In genomic region chr19:5273916-5274315, GRCm38 (mm10) we compare ENCODE assay signal across 10 mouse cellular contexts. TPM values are rescaled to one million over a fixed set of nuclear protein-coding genes. Genes with fewer than 3 reads are reported as not detected.
A peak's percentile ranks its signal among the peaks of the same experiment; 100 is the strongest.
DNase-seq lines count a peak whose midpoint lies in the region; ATAC-seq and TF ChIP-seq lines count a peak whose summit lies in the region.
"Had no signal": no experiment of that assay in that cellular context is flagged by ENCODE, and none has a peak within 500 bp of the region (broad histone marks: within the 10 kb centered on the region; RNA-seq: fewer than 3 reads in every experiment).

No protein-coding gene starts in this region.

- no peak for DNase-seq in kidney, adult 11 months
- DNase-seq in hindbrain, postnatal 0 days (ENCODE audit: low spot score), result no peak
- DNase-seq in cerebellum, postnatal 36 days, result no peak
- DNase-seq in left cerebral cortex, postnatal 4 days, result no peak
- DNase-seq in spleen, postnatal 36 days (ENCODE audit: low spot score in 2 of 2), result no peak

- TF ChIP-seq POLR2A in myocyte (IDR thresholded peaks at IDR 0.05; ENCODE audit: insufficient read length, low read depth), result no peak

- H3K27ac ChIP-seq in kidney, embryonic 16.5 days (ENCODE audit: low read length), result peak overlapping the region; percentile 94
- peak overlapping the region; percentile 94 for H3K27ac ChIP-seq in embryonic facial prominence, embryonic 15.5 days (replicated peaks)
- H3K27ac ChIP-seq in hindbrain, postnatal 0 days, result peak overlapping the region; percentile 91

- no peak overlapping the region for H3K4me3 ChIP-seq in kidney, embryonic 16.5 days (ENCODE audit: low read length)
- peak overlapping the region; percentile 93; the same call in 1 of the 2 replicates for H3K4me3 ChIP-seq in embryonic facial prominence, embryonic 15.5 days (replicated peaks)
- H3K4me3 ChIP-seq in hindbrain, postnatal 0 days (ENCODE audit: low read length), result no peak overlapping the region
- H3K4me3 ChIP-seq in myocyte, result no peak overlapping the region

- WGBS in kidney, embryonic 16.5 days, result 63% methylated on average over 4 of the region's 4 CpGs
- WGBS in embryonic facial prominence, embryonic 15.5 days, result 61% methylated on average over 4 of the region's 4 CpGs
- WGBS in hindbrain, postnatal 0 days, result 76% methylated on average over 4 of the region's 4 CpGs

- ATAC-seq in kidney, embryonic 16.5 days (ENCODE audit: low FRiP score, low TSS enrichment), result no peak
- no peak for ATAC-seq in embryonic facial prominence, embryonic 15.5 days (ENCODE audit: insufficient number of reproducible peaks, low FRiP score, low TSS enrichment, low read depth)
- ATAC-seq in hindbrain, postnatal 0 days, result no peak

- H3K27me3 ChIP-seq in kidney, embryonic 16.5 days (ENCODE audit: insufficient read depth, low read length), result no peaks in the 10 kb centered on the region
- H3K27me3 ChIP-seq in embryonic facial prominence, embryonic 15.5 days, result no peaks in the 10 kb centered on the region
- H3K27me3 ChIP-seq in hindbrain, postnatal 0 days (ENCODE audit: insufficient read depth, low read length), result no peaks in the 10 kb centered on the region
- no peaks in the 10 kb centered on the region for H3K27me3 ChIP-seq in myocyte (ENCODE audit: control insufficient read depth, insufficient read depth, insufficient read length)
- H3K27me3 ChIP-seq: Patski had no signal

- H3K4me2 ChIP-seq in kidney, embryonic 16.5 days (replicated peaks; ENCODE audit: low read depth, low read length), result peak overlapping the region; percentile 88; the same call in 1 of the 2 replicates
- H3K4me2 ChIP-seq in embryonic facial prominence, embryonic 15.5 days (replicated peaks), result peak overlapping the region; percentile 80; the same call in 1 of the 2 replicates
- H3K4me2 ChIP-seq in hindbrain, postnatal 0 days (ENCODE audit: low read depth, low read length), result no peak overlapping the region
- H3K4me2 ChIP-seq in myocyte (ENCODE audit: low read depth), result peak overlapping the region; percentile 66

- H3K4me1 ChIP-seq in kidney, embryonic 16.5 days (ENCODE audit: insufficient read depth, low read length), result peaks cover 28% of the 10 kb centered on the region
- peaks cover 31% of the 10 kb centered on the region for H3K4me1 ChIP-seq in embryonic facial prominence, embryonic 15.5 days
- H3K4me1 ChIP-seq in hindbrain, postnatal 0 days (ENCODE audit: insufficient read depth, low read length), result peaks cover 17% of the 10 kb centered on the region

- no peak for TF ChIP-seq CTCF in hindbrain, postnatal 0 days (IDR thresholded peaks at IDR 0.05; ENCODE audit: low read depth)

- no peaks in the 10 kb centered on the region for H3K9me3 ChIP-seq in kidney, embryonic 16.5 days (ENCODE audit: low read length)
- H3K9me3 ChIP-seq in embryonic facial prominence, embryonic 15.5 days (replicated peaks), result no peaks in the 10 kb centered on the region
- H3K9me3 ChIP-seq in hindbrain, postnatal 0 days (ENCODE audit: low read length), result no peaks in the 10 kb centered on the region

- H3K36me3 ChIP-seq in kidney, embryonic 16.5 days (ENCODE audit: insufficient read depth, low read length), result peaks cover 45% of the 10 kb centered on the region
- peaks cover 48% of the 10 kb centered on the region for H3K36me3 ChIP-seq in embryonic facial prominence, embryonic 15.5 days
- peaks cover 26% of the 10 kb centered on the region for H3K36me3 ChIP-seq in hindbrain, postnatal 0 days (ENCODE audit: insufficient read depth, low read length)
- peaks cover 31% of the 10 kb centered on the region for H3K36me3 ChIP-seq in myocyte (ENCODE audit: control insufficient read depth, insufficient read depth)

- intact Hi-C loops in left cerebral cortex, postnatal 4 days (cut with DNase I), result loop anchor here (10.0 kb wide), 1 partner anchor 89 kb away; no protein-coding TSS in a partner anchor

- H3K79me2 ChIP-seq in myocyte (ENCODE audit: control insufficient read depth, insufficient read depth), result no peaks in the 10 kb centered on the region

- no peak overlapping the region for H3ac ChIP-seq in myocyte (ENCODE audit: control insufficient read depth, insufficient read length)

- H3K9ac ChIP-seq in kidney, embryonic 16.5 days (replicated peaks; ENCODE audit: low read length), result peak overlapping the region; percentile 82; the same call in 1 of the 2 replicates
- peak overlapping the region; percentile 1; the same call in 1 of the 2 replicates for H3K9ac ChIP-seq in embryonic facial prominence, embryonic 15.5 days
- no peak overlapping the region for H3K9ac ChIP-seq in hindbrain, postnatal 0 days (replicated peaks; ENCODE audit: low read length)

TF ChIP-seq in myocyte, 11 proteins besides CTCF, POLR2A, EP300 and RAD21:
- TF ChIP-seq MYOG (IDR thresholded peaks at IDR 0.05; ENCODE audit: control insufficient read depth in 1 of 3, insufficient read depth in 1 of 3, insufficient read length in 2 of 3, low read depth in 2 of 3), result no peak
- no peak for TF ChIP-seq TCF3 (IDR thresholded peaks at IDR 0.05; ENCODE audit: insufficient read length, low read depth)
- no peak for TF ChIP-seq POLR2AphosphoS2 (IDR thresholded peaks at IDR 0.05; ENCODE audit: insufficient read length, low read depth)
- no peak for TF ChIP-seq SRF (IDR thresholded peaks at IDR 0.05; ENCODE audit: control insufficient read depth, insufficient read length, low read depth)
- no peak for TF ChIP-seq TCF12 (IDR thresholded peaks at IDR 0.05; ENCODE audit: insufficient read depth, poor library complexity, severe bottlenecking)
- no peak for TF ChIP-seq USF1 (IDR thresholded peaks at IDR 0.05; ENCODE audit: low read depth)
- TF ChIP-seq MAX (IDR thresholded peaks at IDR 0.05; ENCODE audit: low read depth), result no peak
- TF ChIP-seq MYOD1 (IDR thresholded peaks at IDR 0.05; ENCODE audit: control insufficient read depth in 1 of 3, insufficient read length in 2 of 3, low read depth in 2 of 3), result no peak
- no peak for TF ChIP-seq CEBPB (IDR thresholded peaks at IDR 0.05; ENCODE audit: insufficient read depth, poor library complexity, severe bottlenecking)
- no peak for TF ChIP-seq E2F4 (IDR thresholded peaks at IDR 0.05; ENCODE audit: insufficient read depth)
- TF ChIP-seq REST (IDR thresholded peaks at IDR 0.05; ENCODE audit: insufficient read depth, insufficient read length), result no peak

RNA-seq across cellular contexts. Expression of gene Pacs1, which starts 1.0 kb away (rescaled TPM):
- polyA plus RNA-seq in kidney, embryonic 16.5 days (2015; fragmentation: Nextera tagmentation; extraction: Ambion mirVana), result 23.8 and 27.7 TPM in 2 replicates
- polyA plus RNA-seq in embryonic facial prominence, embryonic 15.5 days (2015; fragmentation: Nextera tagmentation; extraction: Ambion mirVana), result 25.1 and 30.6 TPM in 2 replicates
- 60.3 and 63.6 TPM in 2 replicates for total RNA-seq in hindbrain, postnatal 0 days (2014; rRNA removed)
- polyA plus RNA-seq in hindbrain, postnatal 0 days (2015; fragmentation: Nextera tagmentation; extraction: Ambion mirVana), result 33.1 and 41.0 TPM in 2 replicates
- 6.5 TPM for polyA plus RNA-seq in myocyte (2012; fragmentation: generic; extraction: Trizol)
- total RNA-seq in left cerebral cortex, postnatal 4 days (2021), result 10 to 100 TPM; 90.7 to 92.6 TPM

RNA-seq across cellular contexts. Expression of gene Sf3b2, which starts 21.3 kb away (rescaled TPM):
- 344 and 387 TPM in 2 replicates for polyA plus RNA-seq in kidney, embryonic 16.5 days (2015; fragmentation: Nextera tagmentation; extraction: Ambion mirVana)
- 335 and 338 TPM in 2 replicates for polyA plus RNA-seq in embryonic facial prominence, embryonic 15.5 days (2015; fragmentation: Nextera tagmentation; extraction: Ambion mirVana)
- 266 and 341 TPM in 2 replicates for total RNA-seq in hindbrain, postnatal 0 days (2014; rRNA removed)
- 322 and 334 TPM in 2 replicates for polyA plus RNA-seq in hindbrain, postnatal 0 days (2015; fragmentation: Nextera tagmentation; extraction: Ambion mirVana)
- polyA plus RNA-seq in myocyte (2012; fragmentation: generic; extraction: Trizol), result 109 TPM
- 100 to 1,000 TPM; 188 to 203 TPM for total RNA-seq in left cerebral cortex, postnatal 4 days (2021)

RNA-seq across cellular contexts. Expression of gene Gal3st3, which starts 24.2 kb away (rescaled TPM):
- polyA plus RNA-seq in kidney, embryonic 16.5 days (2015; fragmentation: Nextera tagmentation; extraction: Ambion mirVana), result 3.2 and 4.2 TPM in 2 replicates
- polyA plus RNA-seq in embryonic facial prominence, embryonic 15.5 days (2015; fragmentation: Nextera tagmentation; extraction: Ambion mirVana), result 4.2 and 5.8 TPM in 2 replicates
- 25.0 and 27.3 TPM in 2 replicates for total RNA-seq in hindbrain, postnatal 0 days (2014; rRNA removed)
- 26.9 and 31.9 TPM in 2 replicates for polyA plus RNA-seq in hindbrain, postnatal 0 days (2015; fragmentation: Nextera tagmentation; extraction: Ambion mirVana)
- 0.05 TPM for polyA plus RNA-seq in myocyte (2012; fragmentation: generic; extraction: Trizol)
- 10 to 100 TPM; 60.0 to 60.3 TPM for total RNA-seq in left cerebral cortex, postnatal 4 days (2021)
- polyA plus RNA-seq: erythroblast, embryonic 14.5 days; Patski had no signal
